Mouse (Mus musculus): ENCODE results near the gene Proca1. TPM values are rescaled to one million over a fixed set of nuclear protein-coding genes. Genes with fewer than 3 reads are reported as not detected.

Proca1 gene
- polyA plus RNA-seq, 1 experiment from 2014 or later: 0.77 TPM

- Histone ChIP-seq H3K4me2 (replicated peaks; ENCODE audit: low read depth) (peak overlapping the region; percentile 94), H3K27me3 (replicated peaks; ENCODE audit: control insufficient read depth, insufficient read depth, low read length) (peaks cover 3% of the 10 kb centered on the region; the same call in 1 of the 2 replicates), H3K27ac (ENCODE audit: low read depth, low read length) (no peak overlapping the region), H3K36me3 (ENCODE audit: control insufficient read depth, insufficient read depth) (no peaks in the 10 kb centered on the region), H3K4me3 (ENCODE audit: low read depth, low read length) (peak overlapping the region; percentile 68), H3K9ac (ENCODE audit: low read depth, low read length) (no peak overlapping the region), H3K9me3 (ENCODE audit: control insufficient read depth) (no peaks in the 10 kb centered on the region), H3K4me1 (replicated peaks; ENCODE audit: control insufficient read depth, insufficient read depth, low read length) (peaks cover 7% of the 10 kb centered on the region; the same call in 1 of the 2 replicates)
- 40% methylated on average over 6 of the region's 6 CpGs for WGBS
- no peak for TF ChIP-seq CTCF (IDR thresholded peaks at IDR 0.05; ENCODE audit: low read depth)
- no peak for ATAC-seq
Observed at GRCm38 (mm10) chr11:78190041-78190440, 3.2 kb upstream of the Proca1 start.

- H3K27me3 ChIP-seq (replicated peaks; ENCODE audit: control insufficient read depth, insufficient read depth, low read length): peaks cover 3% of the 10 kb centered on the region; the same call in 1 of the 2 replicates
- H3K4me1 ChIP-seq (replicated peaks; ENCODE audit: control insufficient read depth, insufficient read depth, low read length): peaks cover 7% of the 10 kb centered on the region; the same call in 1 of the 2 replicates
- peak overlapping the region; percentile 57 for H3K4me3 ChIP-seq (ENCODE audit: low read depth, low read length)
- 3% methylated on average over 30 of the region's 30 CpGs for WGBS
- H3K4me2 ChIP-seq (replicated peaks; ENCODE audit: low read depth): peak overlapping the region; percentile 85
- H3K27ac ChIP-seq (ENCODE audit: low read depth, low read length): no peak overlapping the region
- no peak for TF ChIP-seq CTCF (IDR thresholded peaks at IDR 0.05; ENCODE audit: low read depth)
- peak; percentile 59 for ATAC-seq
- H3K36me3 ChIP-seq (ENCODE audit: control insufficient read depth, insufficient read depth): no peaks in the 10 kb centered on the region
- no peaks in the 10 kb centered on the region for H3K9me3 ChIP-seq (ENCODE audit: control insufficient read depth)
- H3K9ac ChIP-seq (ENCODE audit: low read depth, low read length): peak overlapping the region; percentile 38; the same call in 1 of the 2 replicates
Observed at GRCm38 (mm10) chr11:78194411-78195100, 1.4 kb downstream of the Proca1 start.

GRCm38 (mm10) chr11:78195101-78195863 is 2.1 kb downstream of the Proca1 start:
- no peak for ATAC-seq
- Histone ChIP-seq H3K27ac (ENCODE audit: low read depth, low read length) (no peak overlapping the region), H3K9ac (ENCODE audit: low read depth, low read length) (peak overlapping the region; percentile 38; the same call in 1 of the 2 replicates), H3K4me1 (replicated peaks; ENCODE audit: control insufficient read depth, insufficient read depth, low read length) (0 out of 2 replicates have a peak, but pooled peaks cover 3% of the 10 kb centered on the region), H3K4me3 (ENCODE audit: low read depth, low read length) (peak overlapping the region; percentile 57), H3K36me3 (ENCODE audit: control insufficient read depth, insufficient read depth) (no peaks in the 10 kb centered on the region), H3K27me3 (replicated peaks; ENCODE audit: control insufficient read depth, insufficient read depth, low read length) (0 out of 2 replicates have a peak, but pooled peaks cover 3% of the 10 kb centered on the region), H3K4me2 (replicated peaks; ENCODE audit: low read depth) (peak overlapping the region; percentile 85), H3K9me3 (ENCODE audit: control insufficient read depth) (no peaks in the 10 kb centered on the region)
- WGBS: 60% methylated on average over 23 of the region's 23 CpGs
- TF ChIP-seq CTCF (IDR thresholded peaks at IDR 0.05; ENCODE audit: low read depth): no peak

GRCm38 (mm10) chr11:78202372-78202771 is 9.2 kb downstream of the Proca1 start:
- no peak overlapping the region for H3K4me2 ChIP-seq (replicated peaks; ENCODE audit: low read depth)
- no peak for TF ChIP-seq CTCF (IDR thresholded peaks at IDR 0.05; ENCODE audit: low read depth)
- no peaks in the 10 kb centered on the region for H3K27me3 ChIP-seq (replicated peaks; ENCODE audit: control insufficient read depth, insufficient read depth, low read length)
- H3K4me1 ChIP-seq (replicated peaks; ENCODE audit: control insufficient read depth, insufficient read depth, low read length): no peaks in the 10 kb centered on the region; the same call in 1 of the 2 replicates
- H3K27ac ChIP-seq (ENCODE audit: low read depth, low read length): no peak overlapping the region
- H3K4me3 ChIP-seq (ENCODE audit: low read depth, low read length): no peak overlapping the region
- no peaks in the 10 kb centered on the region for H3K9me3 ChIP-seq (ENCODE audit: control insufficient read depth)
- 0 out of 2 replicates have a peak, but pooled peaks have one; percentile 16 for ATAC-seq
- peaks cover 21% of the 10 kb centered on the region for H3K36me3 ChIP-seq (ENCODE audit: control insufficient read depth, insufficient read depth)
- no peak overlapping the region for H3K9ac ChIP-seq (ENCODE audit: low read depth, low read length)
- WGBS: 55% methylated on average over 3 of the region's 3 CpGs

GRCm38 (mm10) chr11:78204287-78204686 is 11.1 kb downstream of the Proca1 start:
- no peaks in the 10 kb centered on the region for H3K9me3 ChIP-seq (ENCODE audit: control insufficient read depth)
- H3K4me2 ChIP-seq (replicated peaks; ENCODE audit: low read depth): no peak overlapping the region
- no peak for TF ChIP-seq CTCF (IDR thresholded peaks at IDR 0.05; ENCODE audit: low read depth)
- H3K27ac ChIP-seq (ENCODE audit: low read depth, low read length): no peak overlapping the region
- 73% methylated on average over 6 of the region's 6 CpGs for WGBS
- no peaks in the 10 kb centered on the region for H3K27me3 ChIP-seq (replicated peaks; ENCODE audit: control insufficient read depth, insufficient read depth, low read length)
- peaks cover 40% of the 10 kb centered on the region for H3K36me3 ChIP-seq (ENCODE audit: control insufficient read depth, insufficient read depth)
- ATAC-seq: no peak
- no peak overlapping the region for H3K9ac ChIP-seq (ENCODE audit: low read depth, low read length)
- H3K4me1 ChIP-seq (replicated peaks; ENCODE audit: control insufficient read depth, insufficient read depth, low read length): no peaks in the 10 kb centered on the region; the same call in 1 of the 2 replicates
- H3K4me3 ChIP-seq (ENCODE audit: low read depth, low read length): no peak overlapping the region
